In genomic region chr4:109201582-109202424, GRCm38 (mm10) we compare ENCODE assay signal across 8 mouse cellular contexts. TPM values are rescaled to one million over a fixed set of nuclear protein-coding genes. Genes with fewer than 3 reads are reported as not detected.
A peak's percentile ranks its signal among the peaks of the same experiment; 100 is the strongest.
DNase-seq lines count a peak whose midpoint lies in the region; ATAC-seq and TF ChIP-seq lines count a peak whose summit lies in the region.

Osbpl9 (minus strand) TSS chr4:109202272.

- H3K9me3 ChIP-seq in embryonic facial prominence, embryonic 13.5 days = no peaks in the 10 kb centered on the region
- H3K9me3 ChIP-seq in limb, embryonic 12.5 days = no peaks in the 10 kb centered on the region
- H3K9me3 ChIP-seq in midbrain, embryonic 15.5 days = no peaks in the 10 kb centered on the region

- peak within 1 kb of the TSS; percentile 88 for H3K9ac ChIP-seq in embryonic facial prominence, embryonic 13.5 days
- H3K9ac ChIP-seq in limb, embryonic 12.5 days (replicated peaks) = peak within 1 kb of the TSS; percentile 74
- peak within 1 kb of the TSS; percentile 85 for H3K9ac ChIP-seq in midbrain, embryonic 15.5 days

- peaks cover 10% of the 10 kb centered on the region; the same call in 1 of the 2 replicates for H3K36me3 ChIP-seq in embryonic facial prominence, embryonic 13.5 days
- no peaks in the 10 kb centered on the region; the same call in 1 of the 2 replicates for H3K36me3 ChIP-seq in kidney, adult 2 months (ENCODE audit: control insufficient read depth, insufficient read depth, low read length)
- peaks cover 18% of the 10 kb centered on the region for H3K36me3 ChIP-seq in limb, embryonic 12.5 days
- H3K36me3 ChIP-seq in midbrain, embryonic 15.5 days (replicated peaks) = no peaks in the 10 kb centered on the region
- H3K36me3 ChIP-seq in spleen, adult 2 months (ENCODE audit: control insufficient read depth, insufficient read depth, low read length) = no peaks in the 10 kb centered on the region

- peak within 1 kb of the TSS; percentile 87 for H3K4me3 ChIP-seq in embryonic facial prominence, embryonic 13.5 days
- peak within 1 kb of the TSS; percentile 84 for H3K4me3 ChIP-seq in kidney, adult 2 months (ENCODE audit: insufficient read depth, low read depth, low read length)
- peak within 1 kb of the TSS; percentile 76 for H3K4me3 ChIP-seq in limb, embryonic 12.5 days (replicated peaks)
- peak within 1 kb of the TSS; percentile 73 for H3K4me3 ChIP-seq in midbrain, embryonic 15.5 days
- H3K4me3 ChIP-seq in spleen, adult 2 months (ENCODE audit: extremely low read depth, insufficient read depth, insufficient read length) = peak within 1 kb of the TSS; percentile 86

- peak; percentile 98 for ATAC-seq in embryonic facial prominence, embryonic 13.5 days (ENCODE audit: insufficient number of reproducible peaks, insufficient read depth, low FRiP score, low TSS enrichment, low read depth)
- ATAC-seq in limb, embryonic 12.5 days (ENCODE audit: insufficient number of reproducible peaks, insufficient read depth, low FRiP score, low TSS enrichment, low read depth) = peak; percentile 98
- peak; percentile 98 for ATAC-seq in midbrain, embryonic 15.5 days (replicated peaks)

- H3K27me3 ChIP-seq in embryonic facial prominence, embryonic 13.5 days = no peaks in the 10 kb centered on the region
- no peaks in the 10 kb centered on the region for H3K27me3 ChIP-seq in kidney, adult 2 months (replicated peaks; ENCODE audit: control insufficient read depth, insufficient read depth, low read length)
- H3K27me3 ChIP-seq in limb, embryonic 12.5 days = no peaks in the 10 kb centered on the region
- H3K27me3 ChIP-seq in midbrain, embryonic 15.5 days (replicated peaks) = no peaks in the 10 kb centered on the region
- no peaks in the 10 kb centered on the region for H3K27me3 ChIP-seq in spleen, adult 2 months (ENCODE audit: control insufficient read depth, insufficient read depth, low read length)

- H3K4me2 ChIP-seq in embryonic facial prominence, embryonic 13.5 days = peak within 1 kb of the TSS; percentile 91
- peak within 1 kb of the TSS; percentile 90 for H3K4me2 ChIP-seq in limb, embryonic 12.5 days
- peak within 1 kb of the TSS; percentile 86 for H3K4me2 ChIP-seq in midbrain, embryonic 15.5 days

- H3K4me1 ChIP-seq in embryonic facial prominence, embryonic 13.5 days = peaks cover 9% of the 10 kb centered on the region; the same call in 1 of the 2 replicates
- H3K4me1 ChIP-seq in kidney, adult 2 months (ENCODE audit: control insufficient read depth, insufficient read depth, low read length) = peaks cover 2% of the 10 kb centered on the region; the same call in 1 of the 2 replicates
- peaks cover 6% of the 10 kb centered on the region for H3K4me1 ChIP-seq in limb, embryonic 12.5 days (replicated peaks)
- peaks cover 24% of the 10 kb centered on the region for H3K4me1 ChIP-seq in midbrain, embryonic 15.5 days
- H3K4me1 ChIP-seq in spleen, adult 2 months (ENCODE audit: control insufficient read depth, insufficient read depth, insufficient read length) = no peaks in the 10 kb centered on the region

- peak; percentile 83 for TF ChIP-seq POLR2A in kidney, adult 2 months (IDR thresholded peaks at IDR 0.05; ENCODE audit: low read depth, low read length)
- no peak for TF ChIP-seq POLR2A in spleen, adult 2 months (IDR thresholded peaks at IDR 0.05; ENCODE audit: low read depth, low read length)

- TF ChIP-seq CTCF in kidney, adult 2 months (conservative IDR thresholded peaks at IDR 0.05; ENCODE audit: insufficient read depth, insufficient read length, low read depth, low read length) = no peak
- no peak for TF ChIP-seq CTCF in spleen, adult 2 months (IDR thresholded peaks at IDR 0.05; ENCODE audit: extremely low read depth, insufficient read depth, insufficient read length, insufficient replicate concordance)

- H3K27ac ChIP-seq in embryonic facial prominence, embryonic 13.5 days = peak within 1 kb of the TSS; percentile 94
- peak within 1 kb of the TSS; percentile 85 for H3K27ac ChIP-seq in kidney, adult 2 months (ENCODE audit: insufficient read depth, low read depth, low read length)
- H3K27ac ChIP-seq in limb, embryonic 12.5 days = peak within 1 kb of the TSS; percentile 93
- peak within 1 kb of the TSS; percentile 98 for H3K27ac ChIP-seq in midbrain, embryonic 15.5 days
- H3K27ac ChIP-seq in spleen, adult 2 months (ENCODE audit: insufficient read depth, low read length) = peak within 1 kb of the TSS; percentile 81

- under 1% methylated on average over 59 of the region's 59 CpGs for WGBS in embryonic facial prominence, embryonic 13.5 days
- WGBS in kidney, adult 2 months = under 1% methylated on average over 59 of the region's 59 CpGs
- WGBS in limb, embryonic 12.5 days = under 1% methylated on average over 57 of the region's 59 CpGs
- WGBS in midbrain, embryonic 15.5 days = 2% methylated on average over 59 of the region's 59 CpGs
- under 1% methylated on average over 59 of the region's 59 CpGs for WGBS in spleen, adult 2 months

- DNase-seq in 3134 (ENCODE audit: extremely low read depth, insufficient read length, low spot score) = peak; percentile 98
- peak; percentile 98 to 99 for DNase-seq in adrenal gland, postnatal 36 days
- peak; percentile 97 to 99 for DNase-seq in heart, adult 18-20 months
- peak; percentile 99 for DNase-seq in kidney, adult 2 months
- DNase-seq in spleen, adult 2 months (ENCODE audit: low read depth in 1 of 2, low spot score in 2 of 2) = peak; percentile 92 to 99

RNA-seq across cellular contexts. Expression of gene Osbpl9, which starts in this region (rescaled TPM):
- total RNA-seq in adrenal gland, postnatal 36 days (2021) = 100 to 1,000 TPM; 121 to 164 TPM
- polyA plus RNA-seq in embryonic facial prominence, embryonic 13.5 days (2015; fragmentation: Nextera tagmentation; extraction: Ambion mirVana) = 67.9 and 68.2 TPM in 2 replicates
- total RNA-seq in heart, adult 18-20 months (2021) = 100 to 1,000 TPM in 1 of 2 experiments, 10 to 100 TPM in 1; 97.4 to 100 TPM
- 182 and 201 TPM in 2 replicates for polyA plus RNA-seq in kidney, adult 2 months (2012; rRNA removed)
- polyA plus RNA-seq in limb, embryonic 12.5 days (2016; fragmentation: Nextera tagmentation; extraction: Ambion mirVana) = 78.7 and 82.4 TPM in 2 replicates
- 74.0 and 75.0 TPM in 2 replicates for polyA plus RNA-seq in midbrain, embryonic 15.5 days (2015; fragmentation: Nextera tagmentation; extraction: Ambion mirVana)
- 63.5 and 67.8 TPM in 2 replicates for polyA plus RNA-seq in spleen, adult 2 months (2012; rRNA removed)

Comparison
In these comparisons a context has a peak if more than half of its experiments do, and no peak if none do; other contexts are left out.
1. Peak in every context shown above with its lines: DNase-seq, ATAC-seq, H3K4me3 ChIP-seq and H3K27ac ChIP-seq.